Mouse (Mus musculus): ENCODE data around the gene Ifitm2. TPM values are rescaled to one million over a fixed set of nuclear protein-coding genes. Genes with fewer than 3 reads are reported as not detected.

The Ifitm2 gene
- polyA plus RNA-seq, 1 experiment from 2014 or later: 225 TPM

- Histone ChIP-seq H3K9me3 (ENCODE audit: control insufficient read depth, low read length) (no peaks in the 10 kb centered on the region), H3K4me2 (ENCODE audit: low read depth, low read length, severe bottlenecking) (peak overlapping the region; percentile 81), H3K4me1 (replicated peaks; ENCODE audit: control insufficient read depth, insufficient read depth, low read length) (peaks cover 6% of the 10 kb centered on the region; the same call in 1 of the 2 replicates), H3K27ac (ENCODE audit: low read depth, low read length) (no peak overlapping the region), H3K27me3 (ENCODE audit: control insufficient read depth, insufficient read depth, low read length) (peaks cover 52% of the 10 kb centered on the region), H3K36me3 (ENCODE audit: control insufficient read depth, insufficient read depth, low read length) (no peaks in the 10 kb centered on the region), H3K9ac (ENCODE audit: low read length) (peak overlapping the region; percentile 41), H3K4me3 (ENCODE audit: low read depth, low read length) (peak overlapping the region; percentile 30)
- ATAC-seq (replicated peaks; ENCODE audit: low FRiP score): no peak; the same call in 1 of the 2 replicates
- no peak for DNase-seq (ENCODE audit: low spot score)
- 22% methylated on average over 30 of the region's 30 CpGs for WGBS
Measured at GRCm38 (mm10) chr7:140923070-140923775, 32.6 kb downstream of the Ifitm2 start.

- peaks cover 52% of the 10 kb centered on the region for H3K27me3 ChIP-seq (ENCODE audit: control insufficient read depth, insufficient read depth, low read length)
- peak overlapping the region; percentile 41; the same call in 1 of the 2 replicates for H3K9ac ChIP-seq (ENCODE audit: low read length)
- peaks cover 6% of the 10 kb centered on the region; the same call in 1 of the 2 replicates for H3K4me1 ChIP-seq (replicated peaks; ENCODE audit: control insufficient read depth, insufficient read depth, low read length)
- no peaks in the 10 kb centered on the region for H3K9me3 ChIP-seq (ENCODE audit: control insufficient read depth, low read length)
- H3K4me3 ChIP-seq (ENCODE audit: low read depth, low read length): peak overlapping the region; percentile 30
- ATAC-seq (replicated peaks; ENCODE audit: low FRiP score) (peak; percentile 30; the same call in 1 of the 2 replicates), DNase-seq (ENCODE audit: low spot score) (peak; percentile 70)
- under 1% methylated on average over 49 of the region's 49 CpGs for WGBS
- peak overlapping the region; percentile 81 for H3K4me2 ChIP-seq (ENCODE audit: low read depth, low read length, severe bottlenecking)
- no peak overlapping the region for H3K27ac ChIP-seq (ENCODE audit: low read depth, low read length)
- H3K36me3 ChIP-seq (ENCODE audit: control insufficient read depth, insufficient read depth, low read length): no peaks in the 10 kb centered on the region
Measured at GRCm38 (mm10) chr7:140922398-140923069, 33.3 kb downstream of the Ifitm2 start.

GRCm38 (mm10) chr7:140921225-140921975 is 34.4 kb downstream of the Ifitm2 start:
- Histone ChIP-seq H3K9ac (ENCODE audit: low read length) (no peak overlapping the region), H3K4me3 (ENCODE audit: low read depth, low read length) (no peak overlapping the region), H3K4me2 (ENCODE audit: low read depth, low read length, severe bottlenecking) (no peak overlapping the region), H3K27me3 (ENCODE audit: control insufficient read depth, insufficient read depth, low read length) (peaks cover 52% of the 10 kb centered on the region), H3K4me1 (replicated peaks; ENCODE audit: control insufficient read depth, insufficient read depth, low read length) (peaks cover 6% of the 10 kb centered on the region; the same call in 1 of the 2 replicates), H3K36me3 (ENCODE audit: control insufficient read depth, insufficient read depth, low read length) (no peaks in the 10 kb centered on the region), H3K27ac (ENCODE audit: low read depth, low read length) (no peak overlapping the region), H3K9me3 (ENCODE audit: control insufficient read depth, low read length) (no peaks in the 10 kb centered on the region)
- DNase-seq (ENCODE audit: low spot score) (no peak), ATAC-seq (replicated peaks; ENCODE audit: low FRiP score) (no peak)
- WGBS: 29% methylated on average over 22 of the region's 22 CpGs

- 75% methylated on average over 8 of the region's 8 CpGs for WGBS
- Histone ChIP-seq H3K4me1 (replicated peaks; ENCODE audit: control insufficient read depth, insufficient read depth, low read length) (peaks cover 6% of the 10 kb centered on the region; the same call in 1 of the 2 replicates), H3K27ac (ENCODE audit: low read depth, low read length) (no peak within 1 kb of the TSS), H3K9me3 (ENCODE audit: control insufficient read depth, low read length) (no peaks in the 10 kb centered on the region), H3K9ac (ENCODE audit: low read length) (no peak within 1 kb of the TSS), H3K4me2 (ENCODE audit: low read depth, low read length, severe bottlenecking) (no peak within 1 kb of the TSS), H3K4me3 (ENCODE audit: low read depth, low read length) (no peak within 1 kb of the TSS), H3K27me3 (ENCODE audit: control insufficient read depth, insufficient read depth, low read length) (peaks cover 52% of the 10 kb centered on the region), H3K36me3 (ENCODE audit: control insufficient read depth, insufficient read depth, low read length) (no peaks in the 10 kb centered on the region)
- no peak for ATAC-seq (replicated peaks; ENCODE audit: low FRiP score)
- DNase-seq (ENCODE audit: low spot score): no peak
Measured at GRCm38 (mm10) chr7:140920418-140921029, 35.3 kb downstream of the Ifitm2 start, which contains the start of gene Nlrp6. Nlrp6 (plus strand) TSS chr7:140920902.

- no peak overlapping the region for H3K9ac ChIP-seq (ENCODE audit: low read length)
- H3K4me2 ChIP-seq (ENCODE audit: low read depth, low read length, severe bottlenecking): no peak overlapping the region
- no peak for DNase-seq (ENCODE audit: low spot score)
- H3K27me3 ChIP-seq (ENCODE audit: control insufficient read depth, insufficient read depth, low read length): peaks cover 49% of the 10 kb centered on the region
- 80% methylated on average over 4 of the region's 4 CpGs for WGBS
- no peaks in the 10 kb centered on the region for H3K36me3 ChIP-seq (ENCODE audit: control insufficient read depth, insufficient read depth, low read length)
- no peak for ATAC-seq (replicated peaks; ENCODE audit: low FRiP score)
- peaks cover 6% of the 10 kb centered on the region; the same call in 1 of the 2 replicates for H3K4me1 ChIP-seq (replicated peaks; ENCODE audit: control insufficient read depth, insufficient read depth, low read length)
- no peaks in the 10 kb centered on the region for H3K9me3 ChIP-seq (ENCODE audit: control insufficient read depth, low read length)
- H3K4me3 ChIP-seq (ENCODE audit: low read depth, low read length): no peak overlapping the region
- H3K27ac ChIP-seq (ENCODE audit: low read depth, low read length): no peak overlapping the region
Measured at GRCm38 (mm10) chr7:140919911-140920310, 35.9 kb downstream of the Ifitm2 start.

GRCm38 (mm10) chr7:140914031-140914690 is 41.6 kb downstream of the Ifitm2 start:
- Histone ChIP-seq H3K9ac (ENCODE audit: low read length) (no peak overlapping the region), H3K9me3 (ENCODE audit: control insufficient read depth, low read length) (no peaks in the 10 kb centered on the region), H3K36me3 (ENCODE audit: control insufficient read depth, insufficient read depth, low read length) (no peaks in the 10 kb centered on the region), H3K27me3 (ENCODE audit: control insufficient read depth, insufficient read depth, low read length) (peaks cover 2% of the 10 kb centered on the region; the same call in 1 of the 2 replicates), H3K4me1 (replicated peaks; ENCODE audit: control insufficient read depth, insufficient read depth, low read length) (no peaks in the 10 kb centered on the region), H3K27ac (ENCODE audit: low read depth, low read length) (no peak overlapping the region), H3K4me3 (ENCODE audit: low read depth, low read length) (no peak overlapping the region), H3K4me2 (ENCODE audit: low read depth, low read length, severe bottlenecking) (no peak overlapping the region)
- no peak for DNase-seq (ENCODE audit: low spot score)
- ATAC-seq (replicated peaks; ENCODE audit: low FRiP score): no peak
- WGBS: 84% methylated on average over 8 of the region's 8 CpGs

GRCm38 (mm10) chr7:140912846-140913482 is 42.8 kb downstream of the Ifitm2 start:
- ATAC-seq (replicated peaks; ENCODE audit: low FRiP score): no peak
- H3K9ac ChIP-seq (ENCODE audit: low read length): no peak overlapping the region
- H3K9me3 ChIP-seq (ENCODE audit: control insufficient read depth, low read length): no peaks in the 10 kb centered on the region

More at GRCm38 (mm10) chr7:140912846-140913482, 42.8 kb downstream of the Ifitm2 start:
- Histone ChIP-seq H3K4me3 (ENCODE audit: low read depth, low read length) (no peak overlapping the region), H3K27me3 (ENCODE audit: control insufficient read depth, insufficient read depth, low read length) (no peaks in the 10 kb centered on the region), H3K27ac (ENCODE audit: low read depth, low read length) (no peak overlapping the region), H3K36me3 (ENCODE audit: control insufficient read depth, insufficient read depth, low read length) (no peaks in the 10 kb centered on the region), H3K4me1 (replicated peaks; ENCODE audit: control insufficient read depth, insufficient read depth, low read length) (peaks cover 3% of the 10 kb centered on the region; the same call in 1 of the 2 replicates), H3K4me2 (ENCODE audit: low read depth, low read length, severe bottlenecking) (no peak overlapping the region)
- 84% methylated on average over 5 of the region's 5 CpGs for WGBS
- DNase-seq (ENCODE audit: low spot score): no peak
